Mouse (Mus musculus): ENCODE data around the gene Slc1a2.

DNA sequence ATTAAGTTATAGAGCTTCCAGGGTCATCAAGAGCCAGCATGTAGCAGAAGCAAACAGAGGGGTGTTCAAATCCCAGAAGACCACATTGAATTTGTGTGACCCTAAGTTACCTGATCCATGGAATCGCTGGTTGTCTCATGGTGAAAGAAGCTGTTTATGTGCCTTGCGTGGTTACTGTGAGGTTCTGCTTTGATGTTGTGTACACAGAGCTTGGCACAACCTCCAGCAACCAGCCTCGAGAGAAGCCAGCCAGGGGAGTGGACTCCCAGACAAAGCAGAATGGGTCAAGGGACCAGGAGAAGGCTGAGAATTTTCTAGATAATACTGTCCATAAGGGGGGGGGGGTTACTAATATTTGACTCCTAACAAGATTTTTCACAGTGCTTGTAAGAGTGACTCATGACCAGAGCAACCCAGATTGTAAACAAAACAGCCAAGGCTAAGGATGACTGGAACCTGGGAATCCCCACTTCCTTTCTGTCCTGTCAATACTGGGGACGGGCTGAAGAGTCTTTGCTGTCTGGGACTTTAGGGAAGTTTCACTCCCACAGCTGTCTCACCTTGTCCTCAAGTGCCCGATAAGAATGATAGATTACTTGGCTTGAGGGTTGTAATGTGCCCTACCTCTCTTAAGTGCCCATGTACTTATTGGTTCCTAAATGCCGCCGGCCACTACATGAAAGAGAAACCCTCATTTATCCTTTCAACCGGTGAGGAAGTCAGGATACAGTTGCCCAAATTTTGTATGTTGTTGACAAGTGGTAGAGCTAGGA, 106.3 kb downstream of the Slc1a2 start:
- TF ChIP-seq JUN (IDR thresholded peaks at IDR 0.05; ENCODE audit: insufficient read depth, low read depth, low read length) (no peak), HCFC1 (IDR thresholded peaks at IDR 0.05; ENCODE audit: low read depth, low read length) (no peak), ZC3H11A (IDR thresholded peaks at IDR 0.05; ENCODE audit: low read depth, low read length) (no peak), CTCF (conservative IDR thresholded peaks at IDR 0.05 in 1 of 2, IDR thresholded peaks at IDR 0.05 in 1 of 2; ENCODE audit: low read depth in 2 of 2, low read length in 2 of 2) (no peak), POLR2A (IDR thresholded peaks at IDR 0.05; ENCODE audit: low read depth, low read length) (no peak), TBP (conservative IDR thresholded peaks at IDR 0.05; ENCODE audit: low read depth, low read length) (no peak), RAD21 (IDR thresholded peaks at IDR 0.05; ENCODE audit: low read depth, low read length) (no peak), EP300 (IDR thresholded peaks at IDR 0.05; ENCODE audit: low read length) (no peak), ZNF384 (IDR thresholded peaks at IDR 0.05; ENCODE audit: low read depth, low read length) (no peak)
